Mouse (Mus musculus): ENCODE data around the gene Prkcz.

GRCm38 (mm10) chr4:155346350-155346749 lies 14.8 kb downstream of the Prkcz start:
- TF ChIP-seq ZC3H11A (IDR thresholded peaks at IDR 0.05; ENCODE audit: low read depth, low read length) (no peak), MAFK (IDR thresholded peaks at IDR 0.05; ENCODE audit: insufficient replicate concordance, low read length) (no peak), CTCF (conservative IDR thresholded peaks at IDR 0.05 in 1 of 2, IDR thresholded peaks at IDR 0.05 in 1 of 2; ENCODE audit: low read depth in 2 of 2, low read length in 2 of 2) (no peak), USF2 (conservative IDR thresholded peaks at IDR 0.05; ENCODE audit: low read depth, low read length) (no peak), E2F4 (IDR thresholded peaks at IDR 0.05; ENCODE audit: insufficient replicate concordance, low read depth, low read length) (no peak), MEF2A (IDR thresholded peaks at IDR 0.05; ENCODE audit: borderline replicate concordance, low read depth, low read length) (no peak), POLR2AphosphoS2 (IDR thresholded peaks at IDR 0.05; ENCODE audit: low read depth, low read length) (no peak), UBTF (IDR thresholded peaks at IDR 0.05; ENCODE audit: low read depth, low read length) (no peak), USF1 (IDR thresholded peaks at IDR 0.05; ENCODE audit: low read depth, low read length) (no peak), POLR2A (IDR thresholded peaks at IDR 0.05; ENCODE audit: low read depth, low read length) (no peak), GABPA (IDR thresholded peaks at IDR 0.05; ENCODE audit: insufficient replicate concordance, low read depth, low read length) (no peak), EP300 (IDR thresholded peaks at IDR 0.05; ENCODE audit: low read length) (no peak), RAD21 (IDR thresholded peaks at IDR 0.05; ENCODE audit: low read depth, low read length) (no peak), CHD2 (IDR thresholded peaks at IDR 0.05; ENCODE audit: low read length) (no peak)
